Mouse (Mus musculus) gastrocnemius, postnatal 14 days (tissue): ENCODE results near the gene Ltb4r2. TPM values are rescaled to one million over a fixed set of nuclear protein-coding genes. Genes with fewer than 3 reads are reported as not detected.

Experiments used
- DNase-seq: peaks from one replicate; pipeline ENCODE4 v3.0.0; 2021; ENCODE audit warnings: mixed read lengths
- intact Hi-C: fragments of 180-260 bp; cut with DNase I; formaldehyde crosslinking; loops from one replicate; pipeline ENCODE4 v1.15.1; 2025; ENCODE audit warnings: low total_unique reads
- total RNA-seq, 2 experiments: library from RNA; stranded (reverse); gene quantifications; 2 replicates each; pipeline ENCODE4 v1.2.3; 2021

The Ltb4r2 gene
- total RNA-seq, 2 experiments from 2014 or later: 0.12 TPM; not detected in 1

GRCm38 (mm10) chr14:55776711-55777110 is 15.5 kb downstream of the Ltb4r2 start:
- DNase-seq: no peak
- intact Hi-C loops: no loop called here

- DNase-seq: no peak
- intact Hi-C loops: no loop called here
Measured at GRCm38 (mm10) chr14:55777176-55777575, 15.9 kb downstream of the Ltb4r2 start.

- intact Hi-C loops: no loop called here
- no peak for DNase-seq
Measured at GRCm38 (mm10) chr14:55777806-55778205, 16.6 kb downstream of the Ltb4r2 start.

- no peak for DNase-seq
- intact Hi-C loops: no loop called here
Measured at GRCm38 (mm10) chr14:55778686-55779085, 17.5 kb downstream of the Ltb4r2 start.

- intact Hi-C loops: no loop called here
- no peak for DNase-seq
Measured at GRCm38 (mm10) chr14:55779656-55780055, 18.4 kb downstream of the Ltb4r2 start.

- intact Hi-C loops: no loop called here
- no peak for DNase-seq
Measured at GRCm38 (mm10) chr14:55780736-55781135, 19.5 kb downstream of the Ltb4r2 start.

GRCm38 (mm10) chr14:55781310-55781709 is 20.1 kb downstream of the Ltb4r2 start:
- intact Hi-C loops: no loop called here
- peak; percentile 58 for DNase-seq

- no peak for DNase-seq
- intact Hi-C loops: no loop called here
Measured at GRCm38 (mm10) chr14:55782361-55782960, 21.2 kb downstream of the Ltb4r2 start.

- DNase-seq: no peak
- intact Hi-C loops: no loop called here
Measured at GRCm38 (mm10) chr14:55783171-55783957, 22.1 kb downstream of the Ltb4r2 start.

GRCm38 (mm10) chr14:55783958-55784235 is 22.7 kb downstream of the Ltb4r2 start, which contains the start of gene Adcy4:
Gene Adcy4 (minus strand): TSS chr14:55784095.
- no peak for DNase-seq
- intact Hi-C loops: no loop called here

- intact Hi-C loops: no loop called here
- no peak for DNase-seq
Measured at GRCm38 (mm10) chr14:55785195-55785594, 24.0 kb downstream of the Ltb4r2 start.

GRCm38 (mm10) chr14:55787731-55788130 is 26.5 kb downstream of the Ltb4r2 start:
- no peak for DNase-seq

GRCm38 (mm10) chr14:55788256-55789050 is 27.2 kb downstream of the Ltb4r2 start, which contains the start of gene Ripk3:
Gene Ripk3 (minus strand): TSS chr14:55788865.
- no peak for DNase-seq
- intact Hi-C loops: no loop called here

More at GRCm38 (mm10) chr14:55787731-55788130, 26.5 kb downstream of the Ltb4r2 start:
- intact Hi-C loops: no loop called here

GRCm38 (mm10) chr14:55793461-55793860 is 32.2 kb downstream of the Ltb4r2 start:
- intact Hi-C loops: no loop called here
- no peak for DNase-seq

- intact Hi-C loops: no loop called here
- no peak for DNase-seq
Measured at GRCm38 (mm10) chr14:55793946-55794345, 32.7 kb downstream of the Ltb4r2 start.

GRCm38 (mm10) chr14:55795380-55796163 is 34.3 kb downstream of the Ltb4r2 start:
- intact Hi-C loops: no loop called here

More at GRCm38 (mm10) chr14:55795380-55796163, 34.3 kb downstream of the Ltb4r2 start:
- DNase-seq: no peak
